Mouse (Mus musculus): Measurements from ENCODE around the gene Trem2.
"Not testable (repeated sequence)": the region's sequence is repeated elsewhere in the genome, so short reads cannot be mapped to it uniquely, and the experiment has no call there.

Trem2 gene

DNA sequence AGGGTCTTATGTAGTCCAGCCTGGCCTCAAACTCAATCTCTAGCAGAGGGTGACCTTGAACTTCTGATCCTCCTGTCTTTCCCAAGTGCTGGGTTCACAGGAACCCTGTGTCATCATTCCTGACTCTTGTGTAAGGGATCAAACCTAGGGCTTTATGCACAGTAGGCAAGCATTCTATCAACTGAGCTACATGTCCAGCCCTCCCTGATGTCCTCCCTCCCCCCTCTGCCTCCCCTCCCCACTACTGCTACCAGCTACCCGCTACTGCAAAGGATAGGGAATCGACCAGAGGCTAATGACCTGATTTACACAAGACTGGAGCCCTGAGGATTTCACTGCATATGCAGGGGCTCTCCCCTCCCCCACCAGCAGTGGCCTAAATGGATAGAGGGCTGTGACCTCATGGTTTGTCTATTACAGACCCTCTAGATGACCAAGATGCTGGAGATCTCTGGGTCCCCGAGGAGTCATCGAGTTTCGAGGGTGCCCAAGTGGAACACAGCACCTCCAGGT is 4.5 kb downstream of the Trem2 start:
- DNase-seq (ENCODE audit: low spot score) = no peak

GRCm38 (mm10) chr17:48352976-48353375 is 6.8 kb downstream of the Trem2 start:
- DNase-seq (ENCODE audit: low spot score) = not testable (repeated sequence)

DNA sequence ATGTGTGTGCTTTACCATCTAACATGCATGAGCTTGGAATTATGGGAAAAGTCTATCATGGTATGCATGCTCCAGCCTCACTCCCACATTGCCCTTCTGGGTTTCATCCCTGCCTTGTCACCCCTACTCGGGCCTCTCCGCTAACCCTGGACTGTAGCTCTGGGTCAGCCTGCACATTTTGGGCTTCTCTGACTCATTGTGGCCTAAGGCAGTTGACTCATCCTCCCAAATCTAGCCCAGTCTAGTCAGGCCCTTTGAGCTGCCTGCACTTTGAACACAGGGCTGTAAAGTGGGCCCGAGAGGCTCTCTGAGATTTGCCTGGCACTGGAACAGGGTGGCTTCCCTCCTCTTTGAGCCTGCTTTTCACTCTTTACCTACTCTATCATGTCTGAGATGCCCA is 9.6 kb downstream of the Trem2 start:
- DNase-seq (ENCODE audit: low spot score) = no peak

- no peak for DNase-seq (ENCODE audit: low spot score)
Measured at GRCm38 (mm10) chr17:48357892-48358291, 11.7 kb downstream of the Trem2 start.

DNA sequence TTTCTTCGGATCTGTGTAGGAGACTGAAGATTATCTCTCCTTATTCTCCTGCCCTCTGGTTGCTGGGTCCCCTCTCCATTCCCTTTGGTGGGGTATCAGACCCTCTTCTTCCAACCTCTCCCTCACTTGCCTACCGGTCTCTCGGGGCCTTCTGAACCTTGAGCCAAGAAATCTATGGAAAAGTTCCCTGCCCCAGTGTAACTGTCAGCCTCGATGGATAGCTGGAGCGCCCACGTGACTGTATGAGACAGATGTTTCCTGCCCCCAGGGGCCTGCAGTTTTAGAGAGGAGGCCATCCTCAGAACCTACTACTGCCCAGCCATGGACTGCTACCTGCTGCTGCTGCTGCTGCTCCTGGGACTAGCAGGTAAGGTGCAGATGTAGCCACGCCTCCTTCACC is 13.4 kb downstream of the Trem2 start, which contains the start of gene Treml1:
Gene Treml1, plus strand, starts transcription at position 301 of the 400 bp plus-strand sequence.
- DNase-seq (ENCODE audit: low spot score) = no peak

GRCm38 (mm10) chr17:48360462-48360861 is 14.3 kb downstream of the Trem2 start:
- DNase-seq (ENCODE audit: low spot score) = no peak

- no peak for DNase-seq (ENCODE audit: low spot score)
Measured at GRCm38 (mm10) chr17:48362346-48362745, 16.1 kb downstream of the Trem2 start.

DNA sequence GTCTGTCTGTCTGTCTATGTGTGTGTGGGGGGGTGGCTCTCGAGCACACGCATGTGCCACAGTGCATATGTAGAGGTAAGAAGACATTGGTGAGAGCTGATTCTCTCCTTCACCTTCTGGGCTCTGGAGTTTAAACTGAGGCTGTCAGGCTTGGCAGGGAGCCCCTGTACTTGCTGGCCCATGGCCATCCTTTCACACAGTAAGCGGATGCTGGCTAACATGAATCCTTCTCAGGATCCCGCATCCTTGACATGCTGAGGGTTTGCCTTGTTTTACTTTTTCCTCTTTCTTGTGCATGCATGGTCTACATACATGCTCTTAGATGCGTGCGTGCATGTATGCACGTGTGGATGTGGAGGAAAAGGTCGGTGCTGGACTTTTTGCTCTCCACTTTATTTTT is 16.8 kb downstream of the Trem2 start:
- no peak for DNase-seq (ENCODE audit: low spot score)

- DNase-seq (ENCODE audit: low spot score) = no peak
Measured at GRCm38 (mm10) chr17:48363421-48363965, 17.3 kb downstream of the Trem2 start.

DNA sequence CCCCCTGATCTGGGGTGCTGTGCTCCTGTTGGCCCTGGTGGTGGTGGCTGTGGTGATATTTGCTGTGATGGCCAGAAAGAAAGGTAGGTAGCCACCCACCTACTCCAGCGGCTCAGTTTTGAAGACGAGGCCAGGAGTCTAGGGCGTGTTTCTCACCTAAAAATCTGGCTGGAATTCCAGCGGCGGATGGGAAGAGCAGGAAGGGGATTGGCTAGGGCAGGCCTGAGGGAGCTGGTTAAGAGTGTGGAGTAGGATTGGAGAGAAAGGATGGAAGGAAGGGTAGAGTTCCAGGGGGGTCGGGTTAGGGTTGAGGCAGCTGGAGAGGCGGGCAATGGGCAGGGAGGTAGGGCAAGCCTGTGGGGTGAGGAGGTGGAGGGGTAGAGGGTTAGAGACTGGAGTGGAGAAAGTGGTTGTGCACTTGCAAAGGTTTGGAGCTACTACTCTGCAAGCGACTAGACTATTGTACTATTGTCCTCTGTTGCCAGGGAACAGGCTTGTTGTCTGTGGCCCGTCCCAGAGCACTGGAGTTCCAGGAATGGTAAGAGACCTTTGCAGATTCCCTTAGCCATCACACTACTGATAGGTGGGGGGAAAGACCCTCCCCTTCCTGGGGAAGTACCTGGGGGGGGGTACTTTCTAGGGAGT is 19.4 kb downstream of the Trem2 start:
- DNase-seq (ENCODE audit: low spot score) = no peak

DNA sequence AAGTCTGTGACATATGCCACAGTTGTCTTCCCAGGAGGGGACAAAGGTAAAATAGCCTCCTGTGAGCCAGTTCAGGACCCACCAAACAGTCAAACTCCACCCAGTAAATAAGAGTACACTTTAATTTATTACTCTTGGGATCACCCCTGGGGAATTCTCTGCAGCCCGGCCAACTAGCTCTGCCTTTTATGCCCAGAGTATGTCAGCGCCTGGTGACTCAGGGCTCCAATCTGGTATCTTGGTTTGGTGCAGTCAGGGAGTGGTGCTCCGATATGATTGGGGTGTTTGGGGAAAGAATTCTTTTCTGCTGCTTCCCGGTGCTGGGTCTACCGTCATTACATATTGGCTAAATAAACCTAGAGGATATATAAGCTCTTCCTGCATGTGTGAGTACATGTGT is 20.6 kb downstream of the Trem2 start:
- DNase-seq (ENCODE audit: low spot score) = no peak

- DNase-seq (ENCODE audit: low spot score) = no peak
Measured at GRCm38 (mm10) chr17:48371621-48372020, 25.4 kb downstream of the Trem2 start.

DNA sequence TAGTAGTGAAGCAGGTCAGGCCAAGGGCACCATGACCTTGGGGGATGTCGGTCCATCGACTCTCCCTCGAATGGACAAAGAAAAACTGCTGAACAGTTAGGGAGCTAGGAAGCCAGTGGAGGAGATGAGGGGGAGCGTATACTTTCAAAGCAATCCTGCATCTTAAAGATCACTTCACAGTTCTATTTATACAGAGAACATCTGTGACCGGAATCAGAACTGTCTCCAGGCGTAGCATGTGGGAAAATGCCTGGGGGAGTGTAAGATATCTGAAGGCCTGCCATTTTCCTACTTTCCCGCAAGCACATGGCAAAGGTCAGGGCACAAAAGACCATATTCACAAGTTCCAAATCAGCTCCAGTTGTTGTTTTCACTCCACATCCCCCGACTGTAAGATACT is 26.8 kb downstream of the Trem2 start:
- DNase-seq (ENCODE audit: low spot score) = no peak

DNA sequence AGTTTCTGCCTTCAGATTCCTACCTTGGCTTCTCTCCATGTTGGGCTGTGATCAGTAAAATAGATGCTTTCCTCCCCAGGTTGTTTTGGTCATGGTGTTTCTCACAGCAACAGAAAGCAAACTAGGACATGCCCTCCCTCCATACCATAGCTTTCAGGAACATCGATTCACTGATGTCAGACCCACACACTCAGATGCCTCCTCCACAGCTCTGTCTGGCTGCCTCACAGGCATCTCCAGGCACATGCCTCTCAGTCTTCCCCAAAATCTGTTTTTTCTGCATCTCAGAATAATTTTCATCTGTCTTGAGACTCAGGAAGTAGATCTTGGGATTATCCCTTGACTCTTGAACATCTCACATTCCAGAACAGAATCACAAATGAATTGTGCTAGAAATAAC is 29.9 kb downstream of the Trem2 start:
- DNase-seq (ENCODE audit: low spot score) = no peak

DNA sequence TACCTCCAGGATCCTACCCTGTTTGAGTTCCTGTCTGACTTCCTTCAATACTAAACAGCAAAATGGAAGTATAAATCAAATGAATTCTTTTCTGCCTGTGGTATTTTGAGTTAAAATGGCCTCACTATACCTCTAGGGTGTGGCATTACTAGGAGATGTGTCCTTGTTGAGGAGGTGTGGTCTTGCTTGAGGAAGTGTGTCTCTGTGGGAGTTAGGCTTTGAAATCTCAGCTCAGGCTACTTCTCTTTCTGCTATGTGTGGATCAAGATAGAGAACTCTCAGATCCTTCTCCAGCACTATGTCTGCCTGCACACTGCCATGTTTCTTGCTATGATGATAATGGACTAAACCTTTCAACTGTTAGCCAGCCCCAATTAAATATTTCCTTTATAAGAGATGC is 32.8 kb downstream of the Trem2 start:
- no peak for DNase-seq (ENCODE audit: low spot score)

DNA sequence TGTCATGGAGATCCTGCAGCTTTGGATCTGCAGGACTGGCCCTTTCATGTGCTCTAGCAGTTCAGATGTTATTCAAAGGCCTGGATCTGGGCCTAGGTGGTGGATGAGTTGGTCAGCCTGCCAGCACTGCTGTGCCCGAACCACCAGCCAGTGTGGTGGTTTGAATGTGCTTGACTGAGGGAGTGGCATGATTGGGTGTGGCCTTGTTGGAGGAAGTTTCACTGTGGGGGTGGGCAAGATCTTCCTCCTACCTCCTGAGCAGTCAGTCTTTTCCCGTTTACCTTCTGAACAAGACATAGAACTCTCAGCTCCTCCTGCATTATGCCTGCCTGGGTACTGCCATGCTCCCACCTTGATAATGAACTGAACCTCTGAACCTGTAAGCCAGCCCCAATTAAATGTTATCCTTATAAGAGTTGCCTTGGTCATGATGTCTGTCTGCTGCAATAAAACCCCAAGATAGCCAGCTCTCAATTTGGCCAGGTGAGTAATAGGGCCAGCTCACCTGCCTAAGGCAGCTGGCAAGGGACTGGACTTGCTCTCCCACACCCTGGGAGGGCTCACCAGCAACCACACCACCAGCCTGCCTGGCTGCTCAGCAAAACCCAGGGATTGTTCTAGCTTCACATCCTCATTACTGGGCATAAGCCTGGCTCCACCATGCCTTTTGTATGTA is 39.7 kb downstream of the Trem2 start:
- DNase-seq (ENCODE audit: low spot score) = no peak

- DNase-seq (ENCODE audit: low spot score) = no peak
Measured at GRCm38 (mm10) chr17:48388666-48389065, 42.5 kb downstream of the Trem2 start.

DNA sequence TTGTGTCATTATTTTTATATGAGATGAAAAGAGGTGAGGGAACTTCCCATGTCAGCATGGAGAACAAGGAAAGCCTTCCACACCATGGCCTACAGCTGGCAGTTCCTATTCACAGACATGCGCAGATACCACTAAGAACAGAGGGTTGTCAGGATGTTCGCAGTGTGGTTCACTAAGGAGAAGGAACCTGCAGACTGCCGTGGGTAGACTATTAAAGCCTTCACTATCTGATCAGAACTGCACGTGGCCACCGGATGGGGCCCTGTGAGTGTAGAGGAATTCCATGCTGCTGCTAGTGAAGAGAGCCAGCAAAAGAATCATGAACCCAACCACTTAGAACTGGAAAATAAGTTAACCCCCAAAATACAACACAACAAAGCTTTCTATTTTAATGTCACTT is 43.2 kb downstream of the Trem2 start:
- no peak for DNase-seq (ENCODE audit: low spot score)

DNA sequence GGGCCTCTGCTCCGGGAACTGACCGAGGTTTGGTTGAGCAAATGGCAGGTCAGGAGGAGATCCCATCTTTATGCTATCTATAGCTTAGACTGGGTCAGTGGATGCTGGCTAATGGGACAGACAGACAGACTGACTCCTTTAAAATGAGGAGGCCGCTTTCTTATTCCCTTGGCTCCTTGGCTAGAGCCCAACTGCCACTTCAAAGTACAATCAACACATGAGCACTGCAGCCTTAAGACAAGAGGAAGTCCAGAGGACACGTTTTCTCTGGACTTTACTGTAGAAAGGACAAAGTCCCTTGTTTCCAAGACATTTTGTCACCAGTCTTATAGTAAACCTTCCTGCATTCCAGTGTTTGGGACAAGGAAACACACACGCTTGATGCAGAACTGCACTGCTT is 45.2 kb downstream of the Trem2 start:
- DNase-seq (ENCODE audit: low spot score) = no peak

- DNase-seq (ENCODE audit: low spot score) = no peak
Measured at GRCm38 (mm10) chr17:48392616-48393015, 46.4 kb downstream of the Trem2 start.

DNA sequence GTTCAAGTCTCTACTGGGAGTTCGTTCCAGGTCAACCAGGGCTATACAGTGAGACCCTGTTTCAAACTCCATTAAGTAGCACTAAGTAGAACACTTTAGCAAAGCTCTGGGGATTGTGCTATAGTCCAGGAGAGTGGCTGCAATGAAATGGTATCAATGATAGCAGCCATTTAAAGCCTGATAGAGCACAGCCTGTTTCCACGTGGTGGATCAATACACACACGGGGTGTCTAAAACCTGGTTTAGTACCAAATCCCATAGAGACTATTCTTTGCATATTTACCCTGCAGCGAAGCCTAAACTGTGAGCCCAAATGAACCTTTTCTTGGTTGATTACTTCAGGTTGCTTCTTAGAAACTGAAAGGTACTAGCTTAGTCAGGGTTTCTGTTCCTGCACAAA is 55.5 kb downstream of the Trem2 start:
- DNase-seq (ENCODE audit: low spot score) = no peak

- no peak for DNase-seq (ENCODE audit: low spot score)
Measured at GRCm38 (mm10) chr17:48402751-48403150, 56.5 kb downstream of the Trem2 start.
